Mouse (Mus musculus) right cerebral cortex, postnatal 36 days (tissue): ENCODE data around the gene Stx16.

Experiments
- DNase-seq, 2 experiments: peaks; one replicate each; pipeline ENCODE4 v3.0.0; 2022; ENCODE audit warnings: low spot score in 2 of 2, mixed read lengths in 1 of 2

Gene Stx16

DNA sequence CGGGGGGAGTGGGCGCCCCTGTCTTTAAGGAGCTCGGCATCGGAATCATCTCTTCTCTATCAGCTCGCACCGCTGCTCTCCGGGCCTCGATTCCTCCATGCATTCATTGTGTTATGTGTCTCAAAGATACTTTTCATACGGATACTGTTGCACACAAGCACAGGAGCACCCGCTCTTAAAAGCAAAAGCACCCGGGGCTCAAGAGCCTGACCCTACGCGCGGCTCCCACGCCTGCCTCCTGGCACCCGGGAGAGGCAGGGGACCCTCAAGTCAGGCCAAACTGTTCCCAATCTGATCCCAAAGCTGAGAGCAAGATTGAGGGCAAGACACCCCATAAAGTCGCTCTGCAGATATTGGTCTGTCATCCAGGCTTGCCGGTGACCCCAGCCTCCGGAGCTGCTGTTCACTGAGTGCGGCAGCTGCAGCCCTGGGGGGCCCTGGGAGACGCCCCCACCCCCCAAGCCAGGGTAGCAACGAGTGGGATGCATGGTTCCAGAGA is 987 bp upstream of the Stx16 start:
- no peak for DNase-seq

GRCm38 (mm10) chr2:174076433-174076824 is 321 bp downstream of the Stx16 start:
- DNase-seq = peak in 1 of 2 experiments; percentile 14

DNA sequence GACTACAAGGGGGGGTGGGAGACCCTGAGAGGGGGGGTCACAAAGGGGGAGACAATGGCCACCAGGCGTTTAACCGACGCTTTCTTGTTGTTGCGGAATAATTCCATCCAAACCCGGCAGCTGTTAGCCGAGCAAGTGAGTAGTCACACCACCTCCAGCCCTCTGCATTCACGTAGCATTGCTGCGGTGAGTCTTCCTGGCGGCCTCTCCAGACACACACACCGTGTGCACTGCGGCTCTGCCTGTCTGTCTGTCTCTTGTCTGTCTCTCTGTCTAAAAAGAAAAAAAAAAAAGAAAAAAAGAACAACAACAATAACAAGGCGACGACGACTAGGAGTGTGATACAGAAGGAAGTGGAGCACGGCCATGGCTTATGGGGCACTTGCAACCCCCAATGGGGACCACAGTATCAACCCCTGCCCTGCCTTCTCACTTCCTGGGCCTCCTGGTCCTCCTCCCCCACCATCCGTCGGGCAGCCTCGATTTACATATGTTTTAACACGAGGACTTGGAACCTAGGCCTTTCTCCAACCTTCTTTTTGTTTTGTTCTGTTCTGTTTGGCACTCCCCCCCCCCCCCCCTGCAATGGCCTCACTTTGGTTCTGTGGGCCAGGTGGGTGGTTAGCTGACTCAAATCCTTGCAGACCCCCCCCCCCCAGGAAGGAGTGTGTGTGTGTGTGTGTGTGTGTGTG is 1.0 kb downstream of the Stx16 start:
- no peak for DNase-seq

DNA sequence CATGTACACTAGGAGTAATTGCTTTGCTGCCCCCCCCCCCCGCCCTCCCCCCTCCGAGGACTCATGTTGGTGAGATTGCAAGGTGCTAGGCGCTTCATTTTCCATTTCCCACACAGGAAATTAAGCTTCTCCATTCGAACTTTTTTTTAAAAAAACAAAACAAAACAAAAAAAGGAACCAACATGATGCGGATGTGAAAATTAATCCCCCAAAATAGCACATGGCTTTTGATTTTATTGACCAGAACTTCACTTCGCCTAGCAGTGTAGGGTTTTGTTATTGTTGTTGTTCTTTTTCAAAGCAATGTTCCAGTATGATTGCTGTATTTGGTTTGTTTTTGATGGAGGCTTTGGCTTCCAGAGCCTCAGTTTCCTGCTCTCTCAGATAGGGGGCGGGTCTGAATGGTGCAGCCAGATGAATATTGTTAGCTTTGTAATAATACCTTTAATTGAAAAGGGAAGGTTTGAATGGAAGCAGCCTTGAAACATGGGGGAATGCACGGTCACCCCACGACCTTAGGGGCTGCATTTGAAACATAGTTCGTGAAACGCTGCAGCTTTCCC is 1.7 kb downstream of the Stx16 start:
- DNase-seq = no peak

- DNase-seq = no peak
Observed at GRCm38 (mm10) chr2:174081833-174082232, 5.7 kb downstream of the Stx16 start.

- DNase-seq = no peak
Observed at GRCm38 (mm10) chr2:174082380-174082918, 6.3 kb downstream of the Stx16 start.

- no peak for DNase-seq
Observed at GRCm38 (mm10) chr2:174095086-174095485, 19.0 kb downstream of the Stx16 start.

DNA sequence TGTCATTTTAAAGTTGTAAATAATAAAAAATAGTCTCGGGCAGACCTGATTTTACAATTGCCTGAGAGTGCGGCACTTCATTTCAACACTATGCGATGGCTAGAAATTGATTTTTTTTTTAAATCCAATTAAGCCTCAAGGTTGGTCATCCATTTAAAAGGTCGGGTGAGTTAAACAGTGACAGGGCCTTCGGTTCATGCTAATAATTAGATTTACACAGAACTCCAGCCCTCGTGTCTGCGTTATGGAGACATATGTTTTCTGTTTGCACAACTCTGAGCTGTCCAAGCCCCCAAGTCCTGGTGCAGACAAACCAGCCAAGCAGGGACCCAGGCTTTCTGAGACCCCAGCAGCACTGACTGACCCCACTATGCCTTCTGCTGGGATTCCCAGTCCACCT is 26.3 kb downstream of the Stx16 start:
- DNase-seq = no peak

DNA sequence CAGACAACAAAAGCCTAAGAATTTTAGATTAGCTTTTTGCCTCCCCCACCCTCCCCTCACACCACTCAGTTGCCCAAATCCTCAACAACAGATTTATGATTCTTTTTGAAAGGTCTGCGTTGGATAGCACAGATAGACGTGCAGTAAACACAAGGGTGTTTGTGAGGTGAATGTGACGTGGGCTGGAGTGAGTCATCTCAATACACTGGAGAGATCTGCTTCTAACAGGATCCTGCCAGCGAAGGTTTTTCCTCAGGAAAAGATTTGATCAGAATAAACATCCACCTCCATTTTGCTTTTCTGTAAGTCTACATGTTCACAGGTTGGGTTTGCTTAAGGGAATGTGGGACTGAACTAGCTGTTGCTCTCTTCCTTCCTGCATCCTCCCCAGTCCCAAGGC is 27.4 kb downstream of the Stx16 start:
- no peak for DNase-seq

DNA sequence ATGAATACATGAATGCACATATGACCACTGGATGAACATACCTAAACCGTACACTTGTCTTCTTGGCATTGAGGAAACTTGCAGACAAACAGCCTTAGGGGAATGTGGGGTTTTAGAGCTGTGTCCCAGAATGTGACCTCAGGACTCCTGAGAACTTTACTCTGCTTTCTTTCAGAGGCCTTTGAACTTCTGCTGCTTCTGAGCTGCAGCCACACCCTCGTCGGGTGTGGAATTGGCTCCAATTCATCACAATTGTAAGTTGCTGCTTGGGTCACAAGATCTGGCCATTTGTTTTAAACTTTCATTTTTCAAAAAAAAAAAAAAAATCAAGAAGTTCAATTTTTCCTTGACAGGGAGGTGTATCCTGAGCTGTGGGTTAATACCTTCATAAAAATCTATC is 31.3 kb downstream of the Stx16 start:
- DNase-seq = no peak

DNA sequence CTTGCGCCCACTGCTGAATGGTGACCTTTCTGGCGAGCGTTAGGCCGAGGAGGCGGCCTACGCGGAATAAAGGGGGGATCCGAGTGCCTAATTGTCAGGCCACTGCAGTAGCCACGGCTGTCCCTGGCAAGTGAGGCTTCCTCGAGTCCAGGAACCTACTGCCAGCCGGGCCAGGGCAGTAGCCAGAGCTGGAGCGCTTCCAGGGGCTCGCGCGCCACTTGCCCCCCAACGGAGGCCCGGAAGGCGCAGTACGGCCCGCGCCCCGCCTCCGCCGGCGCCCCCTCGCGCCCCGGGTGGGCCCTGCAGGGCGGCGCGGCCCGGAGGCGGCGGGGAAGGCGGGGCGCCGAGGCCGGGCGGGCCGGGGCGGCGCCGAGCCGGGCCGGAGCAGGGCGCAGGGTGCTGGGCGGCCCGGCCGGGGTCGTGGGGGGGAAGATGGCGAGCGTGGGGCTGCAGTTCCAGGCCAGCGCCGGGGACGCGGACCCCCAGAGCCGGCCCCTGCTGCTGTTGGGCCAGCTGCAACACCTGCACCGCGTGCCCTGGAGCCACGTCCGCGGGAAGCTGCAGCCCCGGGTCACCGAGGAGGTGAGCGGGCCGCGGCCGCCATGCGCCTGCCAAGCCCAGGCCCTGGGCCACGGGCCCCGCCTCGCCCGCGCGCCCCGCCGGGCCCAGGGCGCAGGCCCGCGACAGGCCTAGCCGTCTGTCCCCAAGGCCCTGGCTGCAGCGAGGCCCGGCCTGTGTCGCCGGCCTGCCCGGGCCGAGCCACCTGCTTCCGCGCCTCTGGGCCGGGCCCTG is 34.1 kb downstream of the Stx16 start, which contains the start of gene Npepl1:
TSS of gene Npepl1 (plus strand) at position 359 of the 792 bp plus-strand sequence.
- no peak for DNase-seq

GRCm38 (mm10) chr2:174110783-174111549 is 34.9 kb downstream of the Stx16 start:
- no peak for DNase-seq

DNA sequence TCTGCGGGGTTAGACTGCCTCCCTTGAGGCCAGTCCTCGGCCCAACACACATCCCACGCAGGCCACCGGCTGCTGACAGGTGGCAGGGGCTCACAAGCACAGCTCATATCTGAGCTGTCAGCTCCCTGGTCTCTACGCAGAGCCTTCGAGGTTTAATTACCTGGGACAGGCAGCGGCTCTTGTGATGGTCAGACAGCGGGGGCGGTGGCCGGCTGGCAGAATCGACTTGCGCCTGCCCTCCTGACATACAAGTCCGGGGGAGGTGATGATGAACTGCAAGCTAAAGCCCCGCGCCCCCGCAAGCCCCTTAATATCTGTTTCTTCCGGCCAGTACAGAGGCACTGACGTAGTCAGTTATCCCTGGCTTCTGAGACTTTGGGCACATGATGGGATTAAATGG is 36.8 kb downstream of the Stx16 start:
- DNase-seq = no peak

DNA sequence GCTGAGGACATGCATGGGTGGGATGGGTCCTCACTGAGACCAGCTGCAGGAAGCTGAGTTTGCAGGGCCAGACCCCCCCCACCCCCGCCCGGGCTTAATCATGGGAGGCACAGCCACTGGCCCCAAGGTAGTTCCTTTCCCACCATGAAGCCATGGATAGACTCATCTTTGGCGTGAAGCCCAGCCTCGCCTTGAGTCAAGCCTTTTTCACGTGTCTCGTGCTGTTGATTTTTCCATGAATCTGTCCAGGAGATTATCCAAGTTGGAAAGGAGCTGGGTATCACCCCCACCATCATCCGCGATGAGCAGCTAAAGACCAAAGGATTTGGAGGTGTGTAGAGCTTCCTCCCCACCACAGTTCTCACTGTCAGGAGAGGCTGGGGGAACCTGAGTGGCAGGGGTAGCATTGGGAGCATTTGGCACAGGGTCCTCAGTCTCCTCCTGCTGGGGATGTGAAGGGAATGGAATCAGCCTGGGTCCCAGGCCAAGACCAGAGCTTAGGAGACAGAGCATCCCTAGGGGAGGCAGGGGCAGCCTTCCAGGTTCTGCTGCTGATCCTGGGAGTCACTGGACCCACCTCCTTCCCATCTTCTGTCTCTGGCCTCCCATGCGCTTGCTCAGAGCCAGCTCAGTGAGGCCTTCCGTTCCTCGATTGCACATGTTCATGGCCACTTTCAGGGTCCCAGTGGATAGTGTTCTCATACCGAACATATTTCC is 38.2 kb downstream of the Stx16 start:
- no peak for DNase-seq

GRCm38 (mm10) chr2:174116929-174117328 is 40.8 kb downstream of the Stx16 start:
- DNase-seq = no peak

GRCm38 (mm10) chr2:174118141-174118540 is 42.0 kb downstream of the Stx16 start:
- DNase-seq = no peak

DNA sequence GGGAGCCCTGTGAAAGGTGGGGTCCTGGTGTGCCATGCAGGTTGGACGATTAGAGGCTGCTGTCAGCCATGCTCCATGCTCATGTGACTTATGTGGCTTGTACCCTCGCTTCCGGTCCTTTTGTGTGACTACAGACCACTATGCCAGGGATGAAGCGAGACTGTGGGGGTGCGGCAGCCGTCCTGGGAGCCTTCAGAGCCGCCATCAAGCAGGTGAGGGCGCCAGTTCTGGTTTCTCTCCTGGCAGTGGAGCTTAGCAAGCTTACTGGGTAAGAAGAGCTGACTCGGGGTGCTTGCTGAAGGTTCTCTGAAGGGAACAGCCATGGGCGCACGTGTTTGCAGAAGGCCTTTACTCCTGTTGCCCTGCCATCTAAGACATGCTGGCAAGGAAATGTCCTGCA is 43.2 kb downstream of the Stx16 start:
- DNase-seq = no peak

DNA sequence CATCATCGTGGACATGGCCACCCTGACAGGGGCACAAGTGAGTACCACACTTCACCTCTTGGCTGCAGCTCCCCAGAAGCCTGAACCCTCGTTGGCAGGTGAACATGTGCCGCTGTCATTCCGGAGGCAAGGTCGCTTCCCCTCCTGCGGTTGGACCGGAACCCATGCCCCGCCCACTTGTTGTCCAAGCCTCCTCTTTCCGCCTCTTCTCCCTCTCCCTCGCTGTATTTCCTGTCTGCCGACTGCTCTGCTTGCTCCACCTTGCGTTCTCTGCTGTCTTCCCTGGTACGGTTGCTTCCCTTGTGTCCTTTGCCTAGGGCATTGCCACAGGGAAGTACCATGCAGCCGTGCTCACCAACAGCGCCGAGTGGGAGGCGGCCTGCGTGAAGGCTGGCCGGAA is 44.5 kb downstream of the Stx16 start:
- DNase-seq = no peak

DNA sequence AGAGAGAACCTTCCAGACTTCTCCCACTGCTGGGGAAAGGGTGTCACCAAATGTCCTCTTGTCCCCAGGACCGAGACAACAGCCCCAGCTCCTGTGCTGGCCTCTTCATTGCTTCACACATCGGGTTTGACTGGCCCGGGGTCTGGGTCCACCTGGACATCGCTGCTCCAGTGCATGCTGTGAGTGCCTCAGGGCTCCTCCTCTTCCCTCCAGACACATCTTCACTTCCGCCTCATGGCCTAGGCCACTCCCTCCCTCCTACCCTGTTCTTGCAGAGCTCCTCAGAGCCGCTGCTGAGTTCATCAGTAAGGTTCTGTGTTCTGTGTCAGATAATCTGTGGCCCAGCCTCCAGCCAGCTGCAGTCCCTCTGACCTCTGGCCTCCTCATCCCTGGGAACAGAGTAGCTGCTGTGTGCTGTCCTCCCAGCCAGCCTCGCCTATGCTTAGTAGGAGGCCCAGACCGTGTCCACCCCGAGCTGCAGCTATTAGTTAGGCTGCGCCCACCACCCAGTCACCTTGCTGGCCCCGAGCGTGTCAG is 45.4 kb downstream of the Stx16 start:
- DNase-seq = no peak

DNA sequence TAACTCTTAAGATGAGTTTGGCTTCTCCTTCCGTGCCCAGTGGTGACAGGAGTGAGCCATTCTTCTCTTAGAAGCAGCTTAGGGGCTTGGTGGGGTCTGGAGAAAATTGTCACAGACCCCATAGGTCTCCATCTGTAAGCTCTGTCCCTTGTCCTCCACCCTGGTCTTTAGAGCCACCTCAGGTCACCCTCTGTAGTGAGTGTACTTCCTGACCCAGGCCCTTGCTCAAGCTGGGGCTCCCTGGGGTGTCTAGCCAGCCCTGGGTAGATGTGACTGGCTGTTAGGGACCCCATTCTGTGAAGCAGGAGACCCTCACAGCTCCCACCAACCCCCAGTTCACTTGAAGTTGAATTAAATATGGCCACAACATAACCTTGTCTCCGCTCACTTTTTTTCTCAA is 46.2 kb downstream of the Stx16 start:
- DNase-seq = no peak

DNA sequence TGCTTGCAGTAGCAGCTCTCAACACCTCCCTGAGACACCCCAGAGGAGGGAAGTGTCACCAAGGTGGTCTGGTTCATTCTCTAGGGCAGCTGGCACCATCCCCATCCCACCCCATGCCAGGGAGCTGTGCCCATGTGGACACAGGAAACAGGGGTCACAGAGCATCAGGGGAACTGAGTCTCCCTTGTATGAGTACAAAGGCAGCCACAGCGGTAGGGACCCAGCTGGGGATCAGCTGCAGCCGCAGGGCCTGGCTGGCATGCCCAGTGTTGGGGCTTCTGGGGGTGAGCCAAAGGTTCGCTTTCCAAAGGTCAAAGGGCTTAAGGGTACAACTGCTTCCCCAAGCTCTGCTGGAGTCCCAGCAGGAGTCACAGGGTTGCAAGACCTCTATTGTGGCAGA is 47.6 kb downstream of the Stx16 start:
- no peak for DNase-seq
